Mouse (Mus musculus): ENCODE results near the gene Tfr2. TPM values are rescaled to one million over a fixed set of nuclear protein-coding genes. Genes with fewer than 3 reads are reported as not detected.

The Tfr2 gene
- polyA plus RNA-seq (2012; rRNA removed) = 0.20 and 0.52 TPM in 2 replicates

DNA sequence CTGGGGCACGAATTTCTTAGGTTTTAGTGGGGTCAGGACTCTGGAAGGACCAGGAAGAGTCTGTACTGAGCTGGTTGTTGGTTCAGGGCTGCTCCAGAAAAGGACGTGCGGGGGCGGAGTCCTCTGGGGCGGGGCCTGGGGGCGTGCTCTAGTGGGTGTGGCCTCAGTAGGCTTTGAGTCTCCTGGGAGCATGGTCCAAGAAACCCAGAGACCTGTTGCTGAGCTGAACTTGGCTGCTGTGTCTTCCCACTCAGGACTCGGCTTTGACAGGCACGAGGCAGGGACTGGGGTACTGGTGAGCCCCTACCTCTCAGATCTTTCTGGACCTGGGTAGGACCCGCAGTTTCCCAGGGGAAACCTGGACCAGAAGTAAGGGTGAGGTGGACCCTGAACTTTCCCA is at the start of gene Tfr2:
Gene Tfr2, plus strand, starts transcription at position 176 of the 400 bp plus-strand sequence.
- 7% methylated on average over 9 of the region's 9 CpGs for WGBS
- no peak for TF ChIP-seq POLR2A (IDR thresholded peaks at IDR 0.05; ENCODE audit: low read depth, low read length)
- no peak for TF ChIP-seq CTCF (IDR thresholded peaks at IDR 0.05; ENCODE audit: extremely low read depth, insufficient read length, insufficient replicate concordance, low read depth, low read length)
- H3K4me1 ChIP-seq (ENCODE audit: control insufficient read depth, insufficient read depth, insufficient read length, low read length) = peaks cover 3% of the 10 kb centered on the region
- no peaks in the 10 kb centered on the region for H3K27me3 ChIP-seq (ENCODE audit: control insufficient read depth, insufficient read depth, low read length)
- peak within 1 kb of the TSS; percentile 16; the same call in 1 of the 2 replicates for H3K4me3 ChIP-seq (ENCODE audit: low read depth, low read length)
- H3K27ac ChIP-seq (ENCODE audit: insufficient read depth, low read depth, low read length) = no peak within 1 kb of the TSS
- H3K36me3 ChIP-seq (ENCODE audit: control insufficient read depth, insufficient read depth, low read length) = no peaks in the 10 kb centered on the region

- Histone ChIP-seq H3K4me1 (ENCODE audit: control insufficient read depth, insufficient read depth, insufficient read length, low read length) (no peaks in the 10 kb centered on the region), H3K27me3 (ENCODE audit: control insufficient read depth, insufficient read depth, low read length) (no peaks in the 10 kb centered on the region), H3K4me3 (ENCODE audit: low read depth, low read length) (no peak overlapping the region), H3K27ac (ENCODE audit: insufficient read depth, low read depth, low read length) (no peak overlapping the region), H3K36me3 (ENCODE audit: control insufficient read depth, insufficient read depth, low read length) (peaks cover 60% of the 10 kb centered on the region)
- 83% methylated on average over 9 of the region's 9 CpGs for WGBS
- TF ChIP-seq CTCF (IDR thresholded peaks at IDR 0.05; ENCODE audit: extremely low read depth, insufficient read length, insufficient replicate concordance, low read depth, low read length) = no peak
- TF ChIP-seq POLR2A (IDR thresholded peaks at IDR 0.05; ENCODE audit: low read depth, low read length) = no peak
Measured at GRCm38 (mm10) chr5:137521861-137522260, 47.8 kb upstream of the Tfr2 start.

DNA sequence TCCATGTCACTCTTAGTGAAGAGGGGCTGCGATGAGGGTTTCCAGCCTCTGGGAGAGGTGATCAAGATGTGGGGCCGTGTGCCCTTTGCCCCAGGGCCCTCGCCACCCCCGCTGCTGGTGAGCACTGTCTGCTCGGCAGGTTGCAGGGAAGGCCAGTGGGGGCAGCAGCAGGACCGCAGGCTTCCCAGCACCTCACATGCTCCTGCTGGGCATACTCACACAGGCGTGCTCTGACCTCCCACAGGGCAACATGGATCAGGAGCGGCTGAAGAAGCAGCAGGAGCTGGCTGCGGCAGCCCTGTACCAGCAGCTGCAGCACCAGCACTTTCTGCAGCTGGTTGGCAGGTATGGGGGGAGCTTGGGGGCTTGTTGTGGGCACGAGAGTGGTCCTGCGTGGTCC is 46.9 kb upstream of the Tfr2 start:
- no peak overlapping the region for H3K4me3 ChIP-seq (ENCODE audit: low read depth, low read length)
- TF ChIP-seq CTCF (IDR thresholded peaks at IDR 0.05; ENCODE audit: extremely low read depth, insufficient read length, insufficient replicate concordance, low read depth, low read length) = no peak
- no peak overlapping the region for H3K27ac ChIP-seq (ENCODE audit: insufficient read depth, low read depth, low read length)
- H3K27me3 ChIP-seq (ENCODE audit: control insufficient read depth, insufficient read depth, low read length) = no peaks in the 10 kb centered on the region
- no peaks in the 10 kb centered on the region for H3K4me1 ChIP-seq (ENCODE audit: control insufficient read depth, insufficient read depth, insufficient read length, low read length)
- 87% methylated on average over 11 of the region's 11 CpGs for WGBS
- peaks cover 68% of the 10 kb centered on the region for H3K36me3 ChIP-seq (ENCODE audit: control insufficient read depth, insufficient read depth, low read length)

- no peak overlapping the region for H3K4me3 ChIP-seq (ENCODE audit: low read depth, low read length)
- 85% methylated on average over 25 of the region's 25 CpGs for WGBS
- no peak overlapping the region for H3K27ac ChIP-seq (ENCODE audit: insufficient read depth, low read depth, low read length)
- no peaks in the 10 kb centered on the region for H3K27me3 ChIP-seq (ENCODE audit: control insufficient read depth, insufficient read depth, low read length)
- TF ChIP-seq POLR2A (IDR thresholded peaks at IDR 0.05; ENCODE audit: low read depth, low read length) (no peak), CTCF (IDR thresholded peaks at IDR 0.05; ENCODE audit: extremely low read depth, insufficient read length, insufficient replicate concordance, low read depth, low read length) (no peak)
- peaks cover 77% of the 10 kb centered on the region for H3K36me3 ChIP-seq (ENCODE audit: control insufficient read depth, insufficient read depth, low read length)
- H3K4me1 ChIP-seq (ENCODE audit: control insufficient read depth, insufficient read depth, insufficient read length, low read length) = no peaks in the 10 kb centered on the region
Measured at GRCm38 (mm10) chr5:137523396-137524250, 46.0 kb upstream of the Tfr2 start.

DNA sequence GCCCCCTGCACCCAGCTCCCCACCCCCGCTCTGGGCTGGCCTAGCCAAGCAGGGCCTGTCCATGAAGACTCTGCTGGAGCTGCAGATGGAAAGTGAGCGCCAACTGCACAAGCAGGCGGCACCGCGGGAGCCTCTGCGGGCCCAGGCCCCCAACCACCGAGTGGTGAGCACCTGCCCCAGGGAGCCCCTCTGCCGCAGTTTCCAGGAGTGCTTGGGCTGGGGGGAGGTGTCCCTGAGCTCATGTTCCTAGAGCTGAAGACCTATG is 45.5 kb upstream of the Tfr2 start:
- Histone ChIP-seq H3K4me3 (ENCODE audit: low read depth, low read length) (no peak overlapping the region), H3K27me3 (ENCODE audit: control insufficient read depth, insufficient read depth, low read length) (no peaks in the 10 kb centered on the region)
- no peak for TF ChIP-seq CTCF (IDR thresholded peaks at IDR 0.05; ENCODE audit: extremely low read depth, insufficient read length, insufficient replicate concordance, low read depth, low read length)
- no peak for TF ChIP-seq POLR2A (IDR thresholded peaks at IDR 0.05; ENCODE audit: low read depth, low read length)

GRCm38 (mm10) chr5:137524671-137525070 is 45.0 kb upstream of the Tfr2 start:
- WGBS = 82% methylated on average over 13 of the region's 13 CpGs
- TF ChIP-seq CTCF (IDR thresholded peaks at IDR 0.05; ENCODE audit: extremely low read depth, insufficient read length, insufficient replicate concordance, low read depth, low read length) (no peak), POLR2A (IDR thresholded peaks at IDR 0.05; ENCODE audit: low read depth, low read length) (no peak)
- no peaks in the 10 kb centered on the region for H3K27me3 ChIP-seq (ENCODE audit: control insufficient read depth, insufficient read depth, low read length)

More for the DNA sequence above, 45.5 kb upstream of the Tfr2 start:
- Histone ChIP-seq H3K4me1 (ENCODE audit: control insufficient read depth, insufficient read depth, insufficient read length, low read length) (no peaks in the 10 kb centered on the region), H3K27ac (ENCODE audit: insufficient read depth, low read depth, low read length) (no peak overlapping the region), H3K36me3 (ENCODE audit: control insufficient read depth, insufficient read depth, low read length) (peaks cover 81% of the 10 kb centered on the region)
- WGBS = 89% methylated on average over 8 of the region's 8 CpGs

GRCm38 (mm10) chr5:137525511-137525910 is 44.1 kb upstream of the Tfr2 start:
- Histone ChIP-seq H3K27ac (ENCODE audit: insufficient read depth, low read depth, low read length) (no peak overlapping the region), H3K36me3 (ENCODE audit: control insufficient read depth, insufficient read depth, low read length) (peaks cover 80% of the 10 kb centered on the region), H3K4me1 (ENCODE audit: control insufficient read depth, insufficient read depth, insufficient read length, low read length) (peaks cover 2% of the 10 kb centered on the region; the same call in 1 of the 2 replicates), H3K4me3 (ENCODE audit: low read depth, low read length) (no peak overlapping the region), H3K27me3 (ENCODE audit: control insufficient read depth, insufficient read depth, low read length) (no peaks in the 10 kb centered on the region)
- WGBS = 84% methylated on average over 16 of the region's 16 CpGs
- no peak for TF ChIP-seq CTCF (IDR thresholded peaks at IDR 0.05; ENCODE audit: extremely low read depth, insufficient read length, insufficient replicate concordance, low read depth, low read length)

More at GRCm38 (mm10) chr5:137524671-137525070, 45.0 kb upstream of the Tfr2 start:
- Histone ChIP-seq H3K27ac (ENCODE audit: insufficient read depth, low read depth, low read length) (no peak overlapping the region), H3K4me3 (ENCODE audit: low read depth, low read length) (no peak overlapping the region), H3K36me3 (ENCODE audit: control insufficient read depth, insufficient read depth, low read length) (peaks cover 82% of the 10 kb centered on the region), H3K4me1 (ENCODE audit: control insufficient read depth, insufficient read depth, insufficient read length, low read length) (no peaks in the 10 kb centered on the region)
